Mouse (Mus musculus): Measurements from ENCODE around the gene Hip1.
"Not testable (repeated sequence)": the region's sequence is repeated elsewhere in the genome, so short reads cannot be mapped to it uniquely, and the experiment has no call there.

Gene Hip1

GRCm38 (mm10) chr5:135433861-135434260 lies 111.1 kb downstream of the Hip1 start:
- no peak for DNase-seq

GRCm38 (mm10) chr5:135431111-135431510 lies 113.8 kb downstream of the Hip1 start:
- no peak for DNase-seq

GRCm38 (mm10) chr5:135428786-135429185 lies 116.1 kb downstream of the Hip1 start:
- no peak for DNase-seq

- no peak for DNase-seq
Measured at GRCm38 (mm10) chr5:135410266-135410665, 134.7 kb downstream of the Hip1 start.

- no peak for DNase-seq
Measured at GRCm38 (mm10) chr5:135408114-135408513, 136.8 kb downstream of the Hip1 start.

- no peak for DNase-seq
Measured at GRCm38 (mm10) chr5:135405437-135405836, 139.5 kb downstream of the Hip1 start.

- peak; percentile 19 for DNase-seq
Measured at GRCm38 (mm10) chr5:135404623-135405022, 140.3 kb downstream of the Hip1 start.

GRCm38 (mm10) chr5:135400244-135400643 lies 144.7 kb downstream of the Hip1 start:
- DNase-seq: peak; percentile 90

GRCm38 (mm10) chr5:135399382-135399781 lies 145.5 kb downstream of the Hip1 start:
- no peak for DNase-seq

- DNase-seq: peak; percentile 56
Measured at GRCm38 (mm10) chr5:135395826-135396225, 149.1 kb downstream of the Hip1 start.

GRCm38 (mm10) chr5:135394004-135394823 lies 150.7 kb downstream of the Hip1 start, which contains the start of gene Pom121:
TSS of gene Pom121 (minus strand) at chr5:135394546.
- DNase-seq: peak; percentile 83

- no peak for DNase-seq
Measured at GRCm38 (mm10) chr5:135383771-135384170, 161.1 kb downstream of the Hip1 start.

GRCm38 (mm10) chr5:135382746-135383145 lies 162.2 kb downstream of the Hip1 start:
- no peak for DNase-seq

- no peak for DNase-seq
Measured at GRCm38 (mm10) chr5:135381356-135381925, 163.5 kb downstream of the Hip1 start.

GRCm38 (mm10) chr5:135380681-135381080 lies 164.2 kb downstream of the Hip1 start:
- DNase-seq: no peak

GRCm38 (mm10) chr5:135376341-135376740 lies 168.6 kb downstream of the Hip1 start:
- no peak for DNase-seq

GRCm38 (mm10) chr5:135375167-135375566 lies 169.8 kb downstream of the Hip1 start:
- peak; percentile 56 for DNase-seq

- no peak for DNase-seq
Measured at GRCm38 (mm10) chr5:135373601-135374000, 171.3 kb downstream of the Hip1 start.

- DNase-seq: no peak
Measured at GRCm38 (mm10) chr5:135371195-135371594, 173.7 kb downstream of the Hip1 start.

GRCm38 (mm10) chr5:135369787-135370654 lies 174.9 kb downstream of the Hip1 start, which contains the start of gene Nsun5:
TSS of gene Nsun5 (plus strand) at chr5:135369953.
- peak; percentile 98 for DNase-seq

GRCm38 (mm10) chr5:135369196-135369595 lies 175.7 kb downstream of the Hip1 start:
- not testable (repeated sequence) for DNase-seq

GRCm38 (mm10) chr5:135368312-135368711 lies 176.6 kb downstream of the Hip1 start:
- peak; percentile 22 for DNase-seq

- DNase-seq: no peak
Measured at GRCm38 (mm10) chr5:135367841-135368240, 177.1 kb downstream of the Hip1 start.
